Mouse (Mus musculus) limb, embryonic 14.5 days (tissue): ENCODE data around the gene Sfrp2. TPM values are rescaled to one million over a fixed set of nuclear protein-coding genes. Genes with fewer than 3 reads are reported as not detected.

ENCODE experiments used
- ATAC-seq: fragments of 200-750 bp; cut with Nextera tagmentation; 2 replicates; pipeline ENCODE4 v1.8.0; 2017; ENCODE audit warnings: low read depth, moderate number of reproducible peaks, moderate TSS enrichment; ENCODE audit not compliant: low FRiP score
- DNase-seq: peaks from one replicate; pipeline ENCODE4 v3.0.0-alpha.2; 2015; ENCODE audit warnings: low spot score
- H3K27ac ChIP-seq: fragments of 300-500 bp; sonication (generic); replicated peaks from 2 replicates; pipeline ENCODE4 v1.5.1; 2014; ENCODE audit warnings: low read depth, mild to moderate bottlenecking, low read length, moderate library complexity, mixed read lengths
- H3K27me3 ChIP-seq: fragments of 300-500 bp; sonication (generic); 2 replicates; pipeline ENCODE4 v1.6.1; 2014; ENCODE audit warnings: low read length, mixed read lengths; ENCODE audit not compliant: control insufficient read depth, insufficient read depth
- H3K36me3 ChIP-seq: fragments of 300-500 bp; sonication (generic); 2 replicates; pipeline ENCODE4 v1.6.1; 2014; ENCODE audit warnings: mild to moderate bottlenecking, low read length, moderate library complexity, mixed read lengths; ENCODE audit not compliant: control insufficient read depth, insufficient read depth
- H3K4me1 ChIP-seq: fragments of 300-500 bp; sonication (generic); 2 replicates; pipeline ENCODE4 v1.6.1; 2014; ENCODE audit warnings: antibody characterized with exemption, low read length, mixed read lengths; ENCODE audit not compliant: control insufficient read depth, insufficient read depth
- H3K4me2 ChIP-seq: fragments of 300-500 bp; sonication (generic); replicated peaks from 2 replicates; pipeline ENCODE4 v1.6.1; 2014; ENCODE audit warnings: low read depth, mild to moderate bottlenecking, low read length, moderate library complexity; ENCODE audit not compliant: severe bottlenecking
- H3K4me3 ChIP-seq: fragments of 300-500 bp; sonication (generic); replicated peaks from 2 replicates; pipeline ENCODE4 v1.5.1; 2014; ENCODE audit warnings: low read length
- H3K9ac ChIP-seq: fragments of 300-500 bp; sonication (generic); 2 replicates; pipeline ENCODE4 v1.6.1; 2014; ENCODE audit warnings: mild to moderate bottlenecking, low read depth, low read length, moderate library complexity; ENCODE audit not compliant: severe bottlenecking
- H3K9me3 ChIP-seq: fragments of 300-500 bp; sonication (generic); 2 replicates; pipeline ENCODE4 v1.6.1; 2016; ENCODE audit warnings: low read length; ENCODE audit not compliant: control insufficient read depth
- POLR2A ChIP-seq: fragments of 200-500 bp; IDR thresholded peaks from 2 replicates; pipeline ENCODE4 v1.8.0; 2012; ENCODE audit warnings: inconsistent platforms, mild to moderate bottlenecking, moderate library complexity, borderline replicate concordance; ENCODE audit not compliant: insufficient read depth, insufficient read length; ENCODE audit errors: extremely low read depth
- WGBS: fragments of 180-500 bp; shearing (Covaris S2); extraction: QIAGEN DNeasy Blood & Tissue Kit; methylation state at CpG from one replicate; pipeline ENCODE4 v1.1.7; 2014; 5-methylcytosine and 5-hydroxymethylcytosine counted together
- polyA plus RNA-seq, 2 experiments: library from polyadenylated mRNA; depleted of rRNA in 1 of 2; stranded (reverse) in 1 of 2; unstranded in 1 of 2; fragments of >200 nt; fragmentation: Nextera tagmentation in 1 of 2; extraction: Ambion mirVana in 1 of 2; gene quantifications; 2 replicates each; pipeline versions ENCODE4 v1.2.1 to v1.2.3; 2012 to 2014

The Sfrp2 gene
- polyA plus RNA-seq, 2 experiments, result 328 to 446 TPM

GRCm38 (mm10) chr3:83733985-83734384 is 32.1 kb upstream of the Sfrp2 start:
- WGBS, result 66% methylated on average over 8 of the region's 8 CpGs
- no peak overlapping the region for H3K9ac ChIP-seq
- H3K36me3 ChIP-seq, result no peaks in the 10 kb centered on the region
- no peak for TF ChIP-seq POLR2A
- H3K4me3 ChIP-seq, result no peak overlapping the region
- no peaks in the 10 kb centered on the region for H3K9me3 ChIP-seq
- ATAC-seq (peak; percentile 84), DNase-seq (peak; percentile 71)
- peaks cover 17% of the 10 kb centered on the region; the same call in 1 of the 2 replicates for H3K4me1 ChIP-seq
- H3K27ac ChIP-seq, result no peak overlapping the region
- no peak overlapping the region for H3K4me2 ChIP-seq
- no peaks in the 10 kb centered on the region for H3K27me3 ChIP-seq

GRCm38 (mm10) chr3:83736980-83737379 is 29.1 kb upstream of the Sfrp2 start:
- DNase-seq, result no peak
- TF ChIP-seq POLR2A, result no peak
- WGBS, result 76% methylated on average over 4 of the region's 4 CpGs
- Histone ChIP-seq H3K4me1 (peaks cover 17% of the 10 kb centered on the region; the same call in 1 of the 2 replicates), H3K9ac (no peak overlapping the region), H3K4me3 (no peak overlapping the region), H3K4me2 (no peak overlapping the region), H3K36me3 (no peaks in the 10 kb centered on the region), H3K27ac (no peak overlapping the region), H3K27me3 (no peaks in the 10 kb centered on the region), H3K9me3 (no peaks in the 10 kb centered on the region)
- no peak for ATAC-seq

GRCm38 (mm10) chr3:83740246-83740645 is 25.9 kb upstream of the Sfrp2 start:
- no peaks in the 10 kb centered on the region for H3K9me3 ChIP-seq
- no peaks in the 10 kb centered on the region for H3K4me1 ChIP-seq
- ATAC-seq (no peak), DNase-seq (no peak)
- no peak overlapping the region for H3K27ac ChIP-seq
- 64% methylated on average over 2 of the region's 2 CpGs for WGBS
- no peaks in the 10 kb centered on the region for H3K36me3 ChIP-seq
- H3K27me3 ChIP-seq, result no peaks in the 10 kb centered on the region
- TF ChIP-seq POLR2A, result no peak
- no peak overlapping the region for H3K9ac ChIP-seq
- no peak overlapping the region for H3K4me3 ChIP-seq
- H3K4me2 ChIP-seq, result no peak overlapping the region

GRCm38 (mm10) chr3:83747276-83747675 is 18.8 kb upstream of the Sfrp2 start:
- no peak for DNase-seq
- Histone ChIP-seq H3K4me1 (peaks cover 3% of the 10 kb centered on the region; the same call in 1 of the 2 replicates), H3K27me3 (no peaks in the 10 kb centered on the region), H3K4me3 (no peak overlapping the region), H3K9ac (no peak overlapping the region), H3K9me3 (no peaks in the 10 kb centered on the region), H3K4me2 (no peak overlapping the region), H3K36me3 (no peaks in the 10 kb centered on the region), H3K27ac (no peak overlapping the region)
- ATAC-seq, result no peak
- no peak for TF ChIP-seq POLR2A
- WGBS, result 75% methylated on average over 4 of the region's 4 CpGs

GRCm38 (mm10) chr3:83747895-83748294 is 18.2 kb upstream of the Sfrp2 start:
- ATAC-seq (no peak), DNase-seq (no peak)
- H3K4me1 ChIP-seq, result peaks cover 3% of the 10 kb centered on the region; the same call in 1 of the 2 replicates
- no peak overlapping the region for H3K4me2 ChIP-seq
- no peaks in the 10 kb centered on the region for H3K36me3 ChIP-seq
- no peak overlapping the region for H3K27ac ChIP-seq
- no peak overlapping the region for H3K4me3 ChIP-seq
- no peak for TF ChIP-seq POLR2A
- no peaks in the 10 kb centered on the region for H3K27me3 ChIP-seq
- H3K9ac ChIP-seq, result no peak overlapping the region
- no peaks in the 10 kb centered on the region for H3K9me3 ChIP-seq
- 45% methylated on average over 5 of the region's 5 CpGs for WGBS

- Histone ChIP-seq H3K4me2 (no peak overlapping the region), H3K36me3 (no peaks in the 10 kb centered on the region), H3K9me3 (no peaks in the 10 kb centered on the region), H3K27ac (no peak overlapping the region), H3K4me3 (no peak overlapping the region), H3K27me3 (no peaks in the 10 kb centered on the region), H3K9ac (no peak overlapping the region), H3K4me1 (peaks cover 7% of the 10 kb centered on the region; the same call in 1 of the 2 replicates)
- DNase-seq, result no peak
- 33% methylated on average over 2 of the region's 2 CpGs for WGBS
- no peak for ATAC-seq
- no peak for TF ChIP-seq POLR2A
Observed at GRCm38 (mm10) chr3:83751625-83752024, 14.5 kb upstream of the Sfrp2 start.
